Mouse (Mus musculus): ENCODE data around the gene Jazf1. TPM values are rescaled to one million over a fixed set of nuclear protein-coding genes. Genes with fewer than 3 reads are reported as not detected.

Gene Jazf1
- total and polyA plus RNA-seq, 3 experiments: not detected

GRCm38 (mm10) chr6:52819353-52819752, 249.1 kb downstream of the Jazf1 start:
- no peaks in the 10 kb centered on the region; a peak in 2 of 4 replicates for H3K27me3 ChIP-seq (ENCODE audit: control insufficient read depth in 1 of 2, insufficient read depth in 2 of 2, low read length in 2 of 2)
- TF ChIP-seq USF2 (IDR thresholded peaks at IDR 0.05; ENCODE audit: borderline replicate concordance in 1 of 2, insufficient read depth in 1 of 2, low read depth in 1 of 2, low read length in 2 of 2): no peak
- no peak for TF ChIP-seq MEF2A (IDR thresholded peaks at IDR 0.05; ENCODE audit: extremely low read depth, insufficient replicate concordance, low read depth, low read length, poor library complexity, severe bottlenecking)
- H3K4me3 ChIP-seq (ENCODE audit: control insufficient read depth in 1 of 2, insufficient read depth in 1 of 2, low read depth in 2 of 2, low read length in 2 of 2): no peak overlapping the region
- no peak overlapping the region for H3K9ac ChIP-seq (ENCODE audit: control insufficient read depth, low read depth, low read length, poor library complexity, severe bottlenecking)
- DNase-seq (ENCODE audit: low read depth, low spot score): no peak
- no peaks in the 10 kb centered on the region for H3K36me3 ChIP-seq (ENCODE audit: control insufficient read depth in 1 of 2, insufficient read depth in 2 of 2, low read length in 2 of 2)
- H3K79me2 ChIP-seq (ENCODE audit: control insufficient read depth, insufficient read depth, low read length, poor library complexity): no peaks in the 10 kb centered on the region
- H3K27ac ChIP-seq (ENCODE audit: control insufficient read depth, low read depth, low read length): no peak overlapping the region
- H3K4me1 ChIP-seq (ENCODE audit: control insufficient read depth in 1 of 2, insufficient read depth in 2 of 2, low read length in 2 of 2): no peaks in the 10 kb centered on the region
- H3K9me3 ChIP-seq (replicated peaks; ENCODE audit: insufficient read depth, low read length): no peaks in the 10 kb centered on the region

GRCm38 (mm10) chr6:52818041-52818440, 250.4 kb downstream of the Jazf1 start:
- Histone ChIP-seq H3K4me3 (ENCODE audit: control insufficient read depth in 1 of 2, insufficient read depth in 1 of 2, low read depth in 2 of 2, low read length in 2 of 2) (no peak overlapping the region), H3K9me3 (replicated peaks; ENCODE audit: insufficient read depth, low read length) (no peaks in the 10 kb centered on the region), H3K9ac (ENCODE audit: control insufficient read depth, low read depth, low read length, poor library complexity, severe bottlenecking) (no peak overlapping the region), H3K27ac (ENCODE audit: control insufficient read depth, low read depth, low read length) (no peak overlapping the region), H3K36me3 (ENCODE audit: control insufficient read depth in 1 of 2, insufficient read depth in 2 of 2, low read length in 2 of 2) (no peaks in the 10 kb centered on the region), H3K4me1 (ENCODE audit: control insufficient read depth in 1 of 2, insufficient read depth in 2 of 2, low read length in 2 of 2) (no peaks in the 10 kb centered on the region), H3K27me3 (ENCODE audit: control insufficient read depth in 1 of 2, insufficient read depth in 2 of 2, low read length in 2 of 2) (no peaks in the 10 kb centered on the region; a peak in 3 of 4 replicates), H3K79me2 (ENCODE audit: control insufficient read depth, insufficient read depth, low read length, poor library complexity) (no peaks in the 10 kb centered on the region)
- no peak for DNase-seq (ENCODE audit: low read depth, low spot score)
- TF ChIP-seq KAT2A (conservative IDR thresholded peaks at IDR 0.05; ENCODE audit: low read depth, low read length): no peak
- TF ChIP-seq MAFK (IDR thresholded peaks at IDR 0.05; ENCODE audit: borderline replicate concordance, low read depth, low read length): no peak
- no peak for TF ChIP-seq JUND (IDR thresholded peaks at IDR 0.05; ENCODE audit: low read depth, low read length)
- no peak for TF ChIP-seq POLR2AphosphoS5 (IDR thresholded peaks at IDR 0.05; ENCODE audit: borderline replicate concordance, low read depth, low read length)
- TF ChIP-seq MYC (IDR thresholded peaks at IDR 0.05; ENCODE audit: low read depth, low read length): no peak
- no peak for TF ChIP-seq POLR2A (IDR thresholded peaks at IDR 0.05; ENCODE audit: control insufficient read depth in 1 of 2, insufficient read depth in 1 of 2, low read depth in 1 of 2, low read length in 2 of 2, poor library complexity in 1 of 2)

GRCm38 (mm10) chr6:52817203-52817874, 251.1 kb downstream of the Jazf1 start:
- TF ChIP-seq RCOR1 (IDR thresholded peaks at IDR 0.05; ENCODE audit: low read depth, low read length) (no peak), RAD21 (IDR thresholded peaks at IDR 0.05; ENCODE audit: low read depth, low read length) (no peak), MYC (IDR thresholded peaks at IDR 0.05; ENCODE audit: low read depth, low read length) (no peak), POLR2AphosphoS5 (IDR thresholded peaks at IDR 0.05; ENCODE audit: borderline replicate concordance, low read depth, low read length) (no peak), GATA1 (IDR thresholded peaks at IDR 0.05; ENCODE audit: low read depth, low read length) (no peak), TBP (IDR thresholded peaks at IDR 0.05; ENCODE audit: low read depth, low read length) (no peak), USF1 (IDR thresholded peaks at IDR 0.05; ENCODE audit: low read depth, low read length) (no peak), SIN3A (IDR thresholded peaks at IDR 0.05; ENCODE audit: low read length) (no peak), CTCF (IDR thresholded peaks at IDR 0.05 in 2 of 3, conservative IDR thresholded peaks at IDR 0.05 in 1 of 3; ENCODE audit: control insufficient read depth in 1 of 3, insufficient read depth in 1 of 3, low read depth in 2 of 3, low read length in 3 of 3, poor library complexity in 1 of 3, severe bottlenecking in 1 of 3) (no peak), ZMIZ1 (IDR thresholded peaks at IDR 0.05; ENCODE audit: low read depth, low read length) (no peak), HCFC1 (IDR thresholded peaks at IDR 0.05; ENCODE audit: low read depth, low read length) (no peak), KAT2A (conservative IDR thresholded peaks at IDR 0.05; ENCODE audit: low read depth, low read length) (no peak)
- Histone ChIP-seq H3K9me3 (replicated peaks; ENCODE audit: insufficient read depth, low read length) (no peaks in the 10 kb centered on the region), H3K36me3 (ENCODE audit: control insufficient read depth in 1 of 2, insufficient read depth in 2 of 2, low read length in 2 of 2) (no peaks in the 10 kb centered on the region), H3K27ac (ENCODE audit: control insufficient read depth, low read depth, low read length) (no peak overlapping the region), H3K79me2 (ENCODE audit: control insufficient read depth, insufficient read depth, low read length, poor library complexity) (no peaks in the 10 kb centered on the region), H3K9ac (ENCODE audit: control insufficient read depth, low read depth, low read length, poor library complexity, severe bottlenecking) (no peak overlapping the region), H3K4me1 (ENCODE audit: control insufficient read depth in 1 of 2, insufficient read depth in 2 of 2, low read length in 2 of 2) (no peaks in the 10 kb centered on the region), H3K27me3 (ENCODE audit: control insufficient read depth in 1 of 2, insufficient read depth in 2 of 2, low read length in 2 of 2) (no peaks in the 10 kb centered on the region; a peak in 3 of 4 replicates), H3K4me3 (ENCODE audit: control insufficient read depth in 1 of 2, insufficient read depth in 1 of 2, low read depth in 2 of 2, low read length in 2 of 2) (no peak overlapping the region)
- no peak for DNase-seq (ENCODE audit: low read depth, low spot score)
